Mouse (Mus musculus) small intestine, adult 2 months (tissue): ENCODE data around the gene Lypd6b.

ENCODE experiments used
- CTCF ChIP-seq: fragments of 200-500 bp; IDR thresholded peaks from 2 replicates; pipeline ENCODE4 v1.5.1; 2012; ENCODE audit warnings: low read depth, mild to moderate bottlenecking, control low read depth, inconsistent platforms, low read length, moderate library complexity, mixed read lengths; ENCODE audit not compliant: insufficient replicate concordance, insufficient read length; ENCODE audit errors: extremely low read depth
- POLR2A ChIP-seq: fragments of 200-500 bp; IDR thresholded peaks from 2 replicates; pipeline ENCODE4 v1.6.1; 2012; ENCODE audit warnings: low read depth, mild to moderate bottlenecking, control low read depth, inconsistent platforms, low read length, moderate library complexity

DNA sequence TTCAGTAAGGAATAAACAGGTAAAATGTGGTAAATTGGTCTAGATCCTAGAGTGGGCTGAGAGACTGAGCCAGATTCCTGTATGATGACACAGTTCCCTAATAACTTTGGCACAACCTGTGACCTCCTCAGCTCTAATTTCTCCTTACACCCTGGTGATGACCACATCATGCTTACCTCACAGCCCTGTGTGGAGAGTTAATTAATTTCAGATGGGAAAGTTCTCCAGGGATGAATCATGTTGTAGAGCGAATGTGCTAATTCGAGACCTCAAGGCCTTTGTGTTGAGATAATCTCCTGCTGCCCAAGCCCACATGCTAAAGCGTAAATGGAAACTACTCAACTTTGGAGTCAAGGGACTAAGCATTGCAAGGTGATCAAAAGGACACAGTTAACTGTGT lies 142.4 kb downstream of the Lypd6b start:
- TF ChIP-seq CTCF (no peak), POLR2A (no peak)
